Mouse (Mus musculus): ENCODE measurements at regions not wholly inside any gene's neighbourhood (a gene's known extent, or its start where the extent isn't known, plus 50 kb on each side); places are given as distances from the start of the nearest gene placed in this dataset.

GRCm38 (mm10) chr12:48283818-48284217 is 1098.6 kb upstream of the Foxg1 start:
- Histone ChIP-seq H3K27me3 (replicated peaks; ENCODE audit: control insufficient read depth, insufficient read depth, low read length) (no peaks in the 10 kb centered on the region), H3K9me3 (ENCODE audit: control insufficient read depth, low read length) (no peaks in the 10 kb centered on the region), H3K36me3 (ENCODE audit: control insufficient read depth, insufficient read depth, low read length) (no peaks in the 10 kb centered on the region), H3K4me3 (ENCODE audit: low read length) (no peak overlapping the region), H3K9ac (ENCODE audit: low read depth, low read length) (no peak overlapping the region), H3K27ac (ENCODE audit: low read depth, low read length) (no peak overlapping the region), H3K4me2 (ENCODE audit: low read length) (no peak overlapping the region), H3K4me1 (ENCODE audit: control insufficient read depth, insufficient read depth, low read depth, low read length) (no peaks in the 10 kb centered on the region)
- ATAC-seq, result no peak
- 71% methylated on average over 2 of the region's 2 CpGs for WGBS

GRCm38 (mm10) chr12:48284386-48284785 is 1098.1 kb upstream of the Foxg1 start:
- no peaks in the 10 kb centered on the region for H3K36me3 ChIP-seq (ENCODE audit: control insufficient read depth, insufficient read depth, low read length)
- 25% methylated on average over 3 of the region's 3 CpGs for WGBS
- H3K4me1 ChIP-seq (ENCODE audit: control insufficient read depth, insufficient read depth, low read depth, low read length), result no peaks in the 10 kb centered on the region
- no peak overlapping the region for H3K4me2 ChIP-seq (ENCODE audit: low read length)
- H3K4me3 ChIP-seq (ENCODE audit: low read length), result no peak overlapping the region
- peak; percentile 86 for ATAC-seq
- no peak overlapping the region for H3K9ac ChIP-seq (ENCODE audit: low read depth, low read length)
- no peak overlapping the region for H3K27ac ChIP-seq (ENCODE audit: low read depth, low read length)
- H3K27me3 ChIP-seq (replicated peaks; ENCODE audit: control insufficient read depth, insufficient read depth, low read length), result no peaks in the 10 kb centered on the region
- no peaks in the 10 kb centered on the region for H3K9me3 ChIP-seq (ENCODE audit: control insufficient read depth, low read length)

GRCm38 (mm10) chr12:48290146-48290545 is 1092.3 kb upstream of the Foxg1 start:
- Histone ChIP-seq H3K4me1 (ENCODE audit: control insufficient read depth, insufficient read depth, low read depth, low read length) (no peaks in the 10 kb centered on the region), H3K9me3 (ENCODE audit: control insufficient read depth, low read length) (no peaks in the 10 kb centered on the region), H3K9ac (ENCODE audit: low read depth, low read length) (no peak overlapping the region), H3K4me3 (ENCODE audit: low read length) (no peak overlapping the region), H3K4me2 (ENCODE audit: low read length) (no peak overlapping the region), H3K27me3 (replicated peaks; ENCODE audit: control insufficient read depth, insufficient read depth, low read length) (no peaks in the 10 kb centered on the region), H3K27ac (ENCODE audit: low read depth, low read length) (no peak overlapping the region), H3K36me3 (ENCODE audit: control insufficient read depth, insufficient read depth, low read length) (no peaks in the 10 kb centered on the region)
- 34% methylated on average over 3 of the region's 3 CpGs for WGBS
- ATAC-seq, result no peak

All from hindbrain, embryonic 16.5 days (tissue).